Mouse (Mus musculus) CD4-positive, CD25-positive, alpha-beta regulatory T cell, adult 4 months (primary cell): ENCODE results near the gene Prr14l. TPM values are rescaled to one million over a fixed set of nuclear protein-coding genes. Genes with fewer than 3 reads are reported as not detected.
A peak's percentile ranks its signal among the peaks of the same experiment; 100 is the strongest.
"Not testable (repeated sequence)": the region's sequence is repeated elsewhere in the genome, so short reads cannot be mapped to it uniquely, and the experiment has no call there.

ENCODE experiments used
- ATAC-seq: one replicate; pipeline ENCODE4 v1.8.0; 2017
- polyA plus RNA-seq, 2 experiments: library from polyadenylated mRNA; unstranded; fragments of 100-300 nt; shearing (Covaris generic); gene quantifications; one replicate each; pipeline ENCODE4 v1.2.1; 2017

The Prr14l gene
- polyA plus RNA-seq, 2 experiments from 2014 or later, result 24.9 to 26.7 TPM

GRCm38 (mm10) chr5:32785313-32785915, 68.6 kb downstream of the Prr14l start, which contains the start of gene Pisd:
Gene Pisd (minus strand): TSS chr5:32785646.
- peak; percentile 100 for ATAC-seq

GRCm38 (mm10) chr5:32784726-32785125, 69.3 kb downstream of the Prr14l start:
- no peak for ATAC-seq

- ATAC-seq, result no peak
These were observed 72.5 kb downstream of the Prr14l start for GRCm38 (mm10) chr5:32781596-32781995.

- ATAC-seq, result no peak
These were observed 75.9 kb downstream of the Prr14l start for GRCm38 (mm10) chr5:32778168-32778567.

- ATAC-seq, result no peak
These were observed 81.7 kb downstream of the Prr14l start for GRCm38 (mm10) chr5:32772361-32772760.

GRCm38 (mm10) chr5:32767636-32768373, 86.3 kb downstream of the Prr14l start:
- peak; percentile 80 for ATAC-seq

GRCm38 (mm10) chr5:32767004-32767403, 87.1 kb downstream of the Prr14l start:
- ATAC-seq, result peak; percentile 45

GRCm38 (mm10) chr5:32761566-32762140, 92.4 kb downstream of the Prr14l start:
- no peak for ATAC-seq

GRCm38 (mm10) chr5:32760787-32761186, 93.3 kb downstream of the Prr14l start:
- no peak for ATAC-seq

GRCm38 (mm10) chr5:32760352-32760751, 93.7 kb downstream of the Prr14l start:
- ATAC-seq, result not testable (repeated sequence)

- peak; percentile 94 for ATAC-seq
These were observed 94.4 kb downstream of the Prr14l start for GRCm38 (mm10) chr5:32759662-32760061.

- ATAC-seq, result no peak
These were observed 97.9 kb downstream of the Prr14l start for GRCm38 (mm10) chr5:32756141-32756540.

GRCm38 (mm10) chr5:32751736-32752135, 102.3 kb downstream of the Prr14l start:
- no peak for ATAC-seq

GRCm38 (mm10) chr5:32748936-32749335, 105.1 kb downstream of the Prr14l start:
- ATAC-seq, result no peak

GRCm38 (mm10) chr5:32747650-32748375, 106.2 kb downstream of the Prr14l start:
- ATAC-seq, result peak; percentile 58

- ATAC-seq, result no peak
These were observed 108.1 kb downstream of the Prr14l start for GRCm38 (mm10) chr5:32745705-32746655.

- ATAC-seq, result no peak
These were observed 111.9 kb downstream of the Prr14l start for GRCm38 (mm10) chr5:32742149-32742548.

- ATAC-seq, result peak; percentile 33
These were observed 112.7 kb downstream of the Prr14l start for GRCm38 (mm10) chr5:32741377-32741776.

GRCm38 (mm10) chr5:32740850-32741249, 113.2 kb downstream of the Prr14l start:
- ATAC-seq, result peak; percentile 31

GRCm38 (mm10) chr5:32740138-32740537, 113.9 kb downstream of the Prr14l start:
- ATAC-seq, result peak; percentile 59
